Mouse (Mus musculus) bone marrow macrophage, adult 2 months (primary cell): ENCODE results near the gene Zfp868.

Experiments used
- CTCF ChIP-seq: IDR thresholded peaks from 2 replicates; pipeline ENCODE4 v1.5.1; 2012; ENCODE audit warnings: low read depth, mild to moderate bottlenecking, low read length, moderate library complexity
- POLR2A ChIP-seq: IDR thresholded peaks from 2 replicates; pipeline ENCODE4 v1.6.1; 2012; ENCODE audit warnings: mild to moderate bottlenecking, low read depth, low read length, borderline replicate concordance

- no peak for TF ChIP-seq CTCF
- no peak for TF ChIP-seq POLR2A
Observed at GRCm38 (mm10) chr8:69584611-69585202, 40.6 kb downstream of the Zfp868 start.
